Mouse (Mus musculus) neural tube, embryonic 14.5 days (tissue): Measurements from ENCODE around the gene Vmn1r149. TPM values are rescaled to one million over a fixed set of nuclear protein-coding genes. Genes with fewer than 3 reads are reported as not detected.
"Not testable (repeated sequence)": the region's sequence is repeated elsewhere in the genome, so short reads cannot be mapped to it uniquely, and the experiment has no call there.

Experiments
- ATAC-seq: fragments of 200-750 bp; cut with Nextera tagmentation; 2 replicates; pipeline ENCODE4 v1.8.0; 2017; ENCODE audit warnings: low read depth, mild to moderate bottlenecking, moderate TSS enrichment, moderate library complexity
- H3K27ac ChIP-seq: fragments of 300-500 bp; sonication (generic); 2 replicates; pipeline ENCODE4 v1.5.1; 2014; ENCODE audit warnings: low read depth, mild to moderate bottlenecking, control low read depth, low read length, moderate library complexity, mixed read lengths
- H3K27me3 ChIP-seq: fragments of 300-500 bp; sonication (generic); 2 replicates; pipeline ENCODE4 v1.6.1; 2014; ENCODE audit warnings: low read length; ENCODE audit not compliant: control insufficient read depth, insufficient read depth
- H3K36me3 ChIP-seq: fragments of 300-500 bp; sonication (generic); 2 replicates; pipeline ENCODE4 v1.6.1; 2014; ENCODE audit warnings: low read length, mixed read lengths; ENCODE audit not compliant: control insufficient read depth, insufficient read depth
- H3K4me1 ChIP-seq: fragments of 300-500 bp; sonication (generic); 2 replicates; pipeline ENCODE4 v1.6.1; 2014; ENCODE audit warnings: low read length; ENCODE audit not compliant: control insufficient read depth, insufficient read depth
- H3K4me2 ChIP-seq: fragments of 300-500 bp; sonication (generic); 2 replicates; pipeline ENCODE4 v1.6.1; 2014; ENCODE audit warnings: mild to moderate bottlenecking, low read depth, low read length, control low read depth
- H3K4me3 ChIP-seq: fragments of 300-500 bp; sonication (generic); 2 replicates; pipeline ENCODE4 v1.5.1; 2014; ENCODE audit warnings: low read depth, low read length, control low read depth, mixed read lengths
- H3K9ac ChIP-seq: fragments of 300-500 bp; sonication (generic); replicated peaks from 2 replicates; pipeline ENCODE4 v1.6.1; 2014; ENCODE audit warnings: low read depth, mild to moderate bottlenecking, control low read depth, low read length, mixed read lengths
- H3K9me3 ChIP-seq: fragments of 300-500 bp; sonication (generic); 2 replicates; pipeline ENCODE4 v1.6.1; 2016; ENCODE audit warnings: low read length; ENCODE audit not compliant: control insufficient read depth
- WGBS: fragments of 180-500 bp; shearing (Covaris S2); extraction: QIAGEN DNeasy Blood & Tissue Kit; methylation state at CpG from one replicate; pipeline ENCODE4 v1.1.7; 2014; 5-methylcytosine and 5-hydroxymethylcytosine counted together
- polyA plus RNA-seq: library from polyadenylated mRNA; unstranded; fragments of >200 nt; fragmentation: Nextera tagmentation; extraction: Ambion mirVana; gene quantifications from 2 replicates; pipeline ENCODE4 v1.2.1, GENCODE M21; 2014

The Vmn1r149 gene
- not detected in 2 replicates for polyA plus RNA-seq

DNA sequence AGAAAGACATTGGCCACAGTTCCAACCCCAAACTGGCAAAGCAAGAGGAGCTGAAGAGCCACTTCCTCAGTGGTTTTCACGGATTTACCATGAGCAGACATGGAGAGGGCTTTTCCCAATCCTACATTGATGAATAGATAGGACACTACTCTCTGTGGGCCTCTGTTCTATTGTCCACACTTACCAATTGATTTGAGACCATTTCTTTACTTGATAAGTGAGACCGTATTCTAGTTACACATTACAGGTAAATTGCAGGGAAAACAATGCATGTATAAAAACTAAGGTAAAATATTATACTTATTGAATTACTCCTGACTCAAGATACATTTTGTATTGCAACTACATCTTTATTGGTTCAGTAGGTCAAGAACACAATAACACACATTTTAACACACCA, at the start of gene Vmn1r149:
Gene Vmn1r149 (minus strand): TSS at position 101 of the 400 bp plus-strand sequence.
- H3K4me3 ChIP-seq, H3K4me2 ChIP-seq, H3K4me1 ChIP-seq, ATAC-seq, H3K27ac ChIP-seq, H3K9ac ChIP-seq, H3K9me3 ChIP-seq, H3K27me3 ChIP-seq, H3K36me3 ChIP-seq: not testable (repeated sequence)
- WGBS, result no CpG with 5 or more reads among the region's 2 CpGs

DNA sequence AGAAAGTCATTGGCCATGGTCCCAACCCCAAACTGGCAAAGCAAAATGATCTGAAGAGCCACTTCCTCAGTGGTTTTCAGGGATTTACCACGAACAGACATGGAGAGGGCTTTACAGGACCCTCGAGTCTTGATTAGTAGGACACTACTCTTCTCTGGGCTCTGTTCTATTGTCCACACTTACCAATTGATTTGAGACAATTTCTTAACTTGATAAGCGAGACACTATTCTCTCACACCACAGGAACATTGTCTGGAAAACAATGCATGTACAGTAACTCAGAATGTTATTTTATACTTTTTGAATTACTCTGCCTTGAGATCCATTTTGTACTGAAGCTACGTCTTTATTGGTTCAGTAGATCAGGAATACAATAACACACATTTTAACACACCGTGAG, 25.9 kb upstream of the Vmn1r149 start, which contains the start of gene Gm10665:
Gene Gm10665 (minus strand): TSS at position 101 of the 400 bp plus-strand sequence.
- not testable (repeated sequence) for H3K4me2 ChIP-seq, H3K36me3 ChIP-seq, H3K27me3 ChIP-seq, H3K9me3 ChIP-seq, ATAC-seq, H3K9ac ChIP-seq, H3K27ac ChIP-seq, H3K4me3 ChIP-seq, H3K4me1 ChIP-seq
- no CpG with 5 or more reads among the region's 5 CpGs for WGBS

DNA sequence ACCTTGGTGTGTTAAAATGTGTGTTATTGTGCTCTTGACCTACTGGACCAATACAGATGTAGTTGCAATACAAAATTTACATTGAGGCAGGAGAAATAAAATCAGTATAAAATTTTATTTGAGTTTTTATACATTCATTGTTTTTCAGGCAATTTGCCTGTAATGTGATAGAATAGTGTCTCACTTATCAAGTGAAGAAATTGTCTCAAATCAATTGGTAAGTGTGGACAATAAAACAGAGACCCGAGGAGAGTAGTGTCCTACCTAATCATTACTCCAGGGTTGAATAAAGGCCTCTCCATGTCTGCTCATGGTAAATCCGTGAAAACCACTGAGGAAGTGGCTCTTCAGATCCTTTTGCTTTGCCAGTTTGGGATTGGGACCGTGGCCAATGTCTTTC, 24.7 kb downstream of the Vmn1r149 start, which contains the start of gene Vmn1r148:
Gene Vmn1r148 (plus strand): TSS at position 301 of the 400 bp plus-strand sequence.
- H3K36me3 ChIP-seq, H3K9me3 ChIP-seq, ATAC-seq, H3K4me3 ChIP-seq, H3K4me2 ChIP-seq, H3K27me3 ChIP-seq, H3K4me1 ChIP-seq, H3K27ac ChIP-seq, H3K9ac ChIP-seq: not testable (repeated sequence)
- WGBS, result no CpG with 5 or more reads among the region's 3 CpGs

Other genes with a start within 250 kb of the Vmn1r149 start
- gene Vmn1r143, start 248.9 kb downstream of the Vmn1r149 start, polyA plus RNA-seq, result not detected in 2 replicates
- gene Gm8653, start 237.0 kb downstream of the Vmn1r149 start, polyA plus RNA-seq, result not detected in 2 replicates
- not detected in 2 replicates for gene Gm8453, start 208.7 kb downstream of the Vmn1r149 start, polyA plus RNA-seq
- gene Gm4187, start 108.5 kb downstream of the Vmn1r149 start, polyA plus RNA-seq, result not detected in 2 replicates
- not detected in 2 replicates for gene Gm8660, start 67.2 kb downstream of the Vmn1r149 start, polyA plus RNA-seq
- not detected in 2 replicates for gene Vmn1r148, start 24.6 kb downstream of the Vmn1r149 start, polyA plus RNA-seq
- gene Gm10665, start 25.8 kb upstream of the Vmn1r149 start, polyA plus RNA-seq, result not detected in 2 replicates
- gene Vmn1r151, start 61.4 kb upstream of the Vmn1r149 start, polyA plus RNA-seq, result not detected in 2 replicates
- gene Vmn1r152, start 84.7 kb upstream of the Vmn1r149 start, polyA plus RNA-seq, result not detected in 2 replicates
- not detected in 2 replicates for gene Gm8677, start 96.7 kb upstream of the Vmn1r149 start, polyA plus RNA-seq
- gene Gm4201, start 127.1 kb upstream of the Vmn1r149 start, polyA plus RNA-seq, result not detected in 2 replicates
- gene Gm4565, start 149.9 kb upstream of the Vmn1r149 start, polyA plus RNA-seq, result not detected in 2 replicates
- not detected in 2 replicates for gene Vmn1r155, start 219.8 kb upstream of the Vmn1r149 start, polyA plus RNA-seq